Mouse (Mus musculus) subcutaneous adipose tissue, adult 2 months (tissue): Measurements from ENCODE around the gene Prr7. TPM values are rescaled to one million over a fixed set of nuclear protein-coding genes. Genes with fewer than 3 reads are reported as not detected.

ENCODE experiments used
- polyA plus RNA-seq: library from polyadenylated mRNA; depleted of rRNA; stranded (reverse); fragments of >200 nt; gene quantifications from 2 replicates; pipeline ENCODE4 v1.2.3, GENCODE M21; 2012; ENCODE audit warnings: low replicate concordance; rRNA removed

The Prr7 gene
- polyA plus RNA-seq: 3.6 and 11.9 TPM in 2 replicates

DNA sequence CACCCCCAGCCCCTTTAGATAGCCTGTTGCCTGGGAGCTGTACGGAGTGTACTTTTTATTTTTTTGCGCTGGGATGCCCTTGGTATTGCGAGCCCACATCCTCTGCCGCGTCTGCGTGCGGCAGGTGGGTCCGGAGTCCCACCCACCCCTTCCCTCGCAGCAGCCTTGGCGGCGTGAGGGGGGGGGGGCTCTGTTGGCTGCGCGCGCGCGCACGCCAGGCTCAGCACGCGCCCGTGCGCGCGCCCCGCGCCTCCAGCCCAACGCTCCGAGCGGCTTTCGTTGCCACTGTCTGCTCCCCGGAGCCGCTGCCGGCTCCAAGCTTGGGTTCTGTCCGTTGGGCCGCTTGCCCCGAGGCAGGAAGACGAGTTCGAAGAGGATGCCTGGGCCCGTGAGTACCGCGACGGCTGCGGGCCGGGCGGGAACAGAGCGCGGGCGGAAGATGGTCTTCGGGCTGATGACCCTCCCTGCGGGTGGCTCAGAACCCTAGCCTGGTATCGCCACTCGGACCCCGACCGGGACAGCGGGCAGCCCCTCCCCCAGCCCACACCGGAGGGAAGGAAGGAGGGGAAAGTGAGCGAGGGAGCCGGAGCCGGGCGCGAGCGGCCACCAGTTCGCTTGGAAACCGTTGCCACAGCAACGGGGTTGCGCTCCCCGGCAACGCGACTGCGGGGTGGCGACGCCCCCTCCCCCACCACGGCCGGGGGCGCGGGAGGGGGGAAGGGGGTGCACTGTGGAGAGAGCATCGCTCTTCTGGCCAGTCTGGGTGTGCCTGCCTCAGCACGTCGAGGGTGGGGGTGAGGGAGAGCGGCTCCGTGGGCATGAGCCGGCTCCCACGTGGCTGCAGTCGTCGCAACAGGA lies at the start of gene Prr7:
TSS of gene Prr7 (plus strand) at position 241 of the 858 bp plus-strand sequence.

DNA sequence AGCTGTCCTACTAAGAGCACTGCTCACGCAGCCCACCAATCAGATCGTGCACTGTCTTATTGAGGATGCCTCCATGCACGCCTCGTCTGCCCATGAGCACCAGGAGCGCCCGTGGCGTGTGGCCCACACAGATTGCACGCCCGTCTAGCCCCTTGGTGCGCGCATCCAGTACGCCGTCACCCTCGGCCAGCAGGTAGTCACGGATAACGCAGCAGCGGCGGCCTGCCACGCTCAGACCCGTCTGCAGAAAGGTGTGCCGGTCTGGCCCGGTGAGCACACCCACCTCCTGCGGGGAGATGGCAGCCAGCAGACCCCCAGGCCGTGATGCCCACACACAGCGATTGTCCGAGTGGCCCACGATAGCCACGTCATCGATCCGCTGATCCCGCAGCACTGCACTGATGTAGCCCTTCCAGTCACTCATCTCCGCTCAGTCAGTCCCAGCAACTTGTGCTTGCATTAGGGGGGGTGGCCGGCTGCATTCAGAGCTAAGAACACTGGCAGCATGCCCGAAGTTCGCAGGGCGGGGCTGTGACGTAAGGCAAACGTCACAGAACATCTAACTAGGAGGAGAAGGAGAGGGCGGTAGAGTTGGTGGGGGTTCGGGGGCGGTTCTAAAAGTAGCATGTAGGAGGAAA lies 49.2 kb upstream of the Prr7 start, which contains the start of gene Pfn3:
TSS of gene Pfn3 (minus strand) at position 490 of the 638 bp plus-strand sequence.

DNA sequence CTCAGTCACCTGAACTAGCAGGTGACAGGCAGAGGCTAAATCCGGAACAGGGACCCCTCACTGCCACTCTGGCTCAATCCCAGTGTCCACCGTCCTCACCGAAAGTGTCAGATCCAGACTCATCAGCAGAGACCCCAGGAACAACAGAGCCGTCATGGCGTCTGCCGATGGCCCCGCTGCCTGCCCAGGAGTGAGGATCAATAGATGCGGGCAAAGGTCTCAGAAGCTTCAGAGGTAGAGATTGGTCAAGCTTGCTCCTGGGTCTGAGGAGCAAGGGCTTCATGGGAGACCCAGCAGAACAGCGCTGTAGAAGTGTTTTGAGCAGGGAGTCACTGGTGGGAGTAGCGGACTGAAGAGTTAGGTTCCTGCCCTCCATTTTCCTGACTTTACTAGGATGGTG lies 37.5 kb upstream of the Prr7 start, which contains the start of gene F12:
TSS of gene F12 (minus strand) at position 181 of the 400 bp plus-strand sequence.

DNA sequence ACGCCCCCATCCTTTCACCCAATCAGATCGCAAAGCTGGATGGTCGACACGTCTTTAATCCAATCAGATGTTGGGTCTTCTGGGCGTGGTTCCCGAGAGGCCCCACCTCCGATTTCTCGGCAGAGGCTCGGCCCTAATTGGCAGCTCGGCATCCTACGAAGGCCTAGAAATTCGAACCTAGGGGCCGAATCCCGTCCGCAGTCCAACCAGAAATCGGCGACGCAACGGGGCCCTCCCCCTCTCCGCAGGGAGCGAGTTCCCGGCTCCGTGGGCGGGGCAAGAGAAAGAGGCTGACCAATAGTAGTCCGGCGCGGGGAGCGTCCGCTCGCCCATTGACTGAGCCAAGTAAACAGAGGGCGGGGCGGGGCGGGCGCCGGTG lies 19.1 kb upstream of the Prr7 start, which contains the start of gene Grk6:
TSS of gene Grk6 (plus strand) at position 136 of the 379 bp plus-strand sequence.

DNA sequence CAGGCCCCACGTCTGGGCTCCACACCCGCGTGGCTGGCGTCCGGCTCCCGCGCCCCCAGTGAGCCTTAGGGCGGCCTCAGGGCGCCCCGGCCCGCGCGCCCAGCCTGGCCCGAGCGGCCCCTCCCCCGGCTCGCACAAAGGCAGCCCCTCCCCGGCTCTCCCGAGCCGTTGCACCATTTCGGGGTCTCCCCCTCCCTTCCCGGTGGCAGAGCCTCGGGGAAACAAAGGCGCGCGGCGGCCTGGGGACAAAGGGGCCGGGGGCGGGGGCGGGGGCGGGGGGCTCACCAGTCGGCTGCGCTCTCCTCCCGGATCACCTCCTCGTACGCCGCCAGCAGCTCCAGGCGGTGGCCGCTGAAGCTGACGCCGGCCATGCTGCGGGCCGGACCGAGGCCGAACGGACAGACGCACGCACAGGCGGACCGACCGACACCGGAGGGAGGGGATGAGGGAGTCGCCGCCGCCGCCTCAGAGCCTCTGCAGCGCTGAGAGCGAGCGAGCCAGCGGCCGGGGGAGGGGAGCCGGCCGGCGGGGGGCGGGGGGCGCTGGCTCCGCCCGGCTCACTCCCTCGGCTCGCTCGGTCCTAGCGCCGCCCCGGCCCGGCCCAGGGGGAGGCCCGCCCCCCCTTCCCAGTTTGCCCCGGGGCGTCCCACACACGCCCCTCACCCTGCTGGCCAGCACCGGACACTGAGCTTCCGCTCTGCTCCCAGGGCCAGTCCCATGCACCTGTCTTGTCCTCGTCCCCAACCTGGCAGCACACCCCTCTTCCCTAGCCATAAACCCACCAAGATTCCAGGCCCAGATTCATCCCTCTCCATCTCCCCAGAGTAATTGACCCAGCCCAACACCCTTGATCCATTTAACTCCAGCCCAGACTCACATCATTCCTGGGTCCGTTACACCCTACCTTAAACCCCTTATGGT lies 23.8 kb downstream of the Prr7 start, which contains the start of gene Dbn1:
TSS of gene Dbn1 (minus strand) at position 534 of the 921 bp plus-strand sequence.

DNA sequence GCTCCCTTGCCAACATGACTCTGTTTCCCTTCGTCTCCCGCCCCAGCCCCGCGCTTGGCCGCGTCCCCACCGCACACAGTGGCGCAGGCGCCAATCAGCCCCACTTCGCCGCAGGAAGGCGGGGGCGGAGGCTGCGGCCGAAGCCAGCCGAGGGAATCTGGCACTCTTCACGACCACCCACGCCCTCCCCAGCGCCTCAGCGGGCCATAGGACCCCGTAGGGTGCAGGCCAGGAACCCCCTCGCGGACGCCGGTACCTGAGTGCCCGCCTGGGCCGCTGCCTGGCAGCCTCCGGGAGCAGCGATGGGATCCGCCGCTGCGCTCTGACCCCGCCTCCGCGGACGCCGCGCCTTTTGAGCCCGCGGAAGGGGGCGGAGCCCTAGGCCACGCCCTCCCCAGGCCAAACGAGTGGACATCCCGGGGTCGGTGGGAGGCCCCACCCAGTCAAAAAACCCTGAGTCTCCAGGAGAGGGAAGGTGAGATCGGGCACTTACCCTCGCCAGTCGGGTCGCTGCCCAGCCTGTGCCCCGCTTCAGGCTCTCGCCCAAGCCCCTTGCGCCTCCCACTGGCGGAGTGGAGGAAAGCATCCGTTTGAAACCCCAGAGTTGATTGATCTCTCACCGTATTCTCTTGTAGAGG lies 49.2 kb downstream of the Prr7 start, which contains the start of gene Pdlim7:
TSS of gene Pdlim7 (minus strand) at position 566 of the 638 bp plus-strand sequence.

Other genes with a start within 250 kb of the Prr7 start
- 264 and 298 TPM in 2 replicates for gene Prelid1, start 143.8 kb upstream of the Prr7 start, polyA plus RNA-seq
- 66.9 and 86.0 TPM in 2 replicates for gene Rab24, start 142.3 kb upstream of the Prr7 start, polyA plus RNA-seq
- 1.4 and 7.1 TPM in 2 replicates for gene Mxd3, start 134.4 kb upstream of the Prr7 start, polyA plus RNA-seq
- gene Lman2, start 101.5 kb upstream of the Prr7 start, polyA plus RNA-seq: 148 and 154 TPM in 2 replicates
- 3.7 and 5.4 TPM in 2 replicates for gene Rgs14, start 94.5 kb upstream of the Prr7 start, polyA plus RNA-seq
- gene Slc34a1, start 66.1 kb upstream of the Prr7 start, polyA plus RNA-seq: 0.05 TPM in 1 of 2 replicates, not detected in the other
- gene Pfn3, start 49.0 kb upstream of the Prr7 start, polyA plus RNA-seq: not detected in 2 replicates
- 0.09 and 0.21 TPM in 2 replicates for gene F12, start 37.5 kb upstream of the Prr7 start, polyA plus RNA-seq
- gene Grk6, start 19.2 kb upstream of the Prr7 start, polyA plus RNA-seq: 63.0 and 79.9 TPM in 2 replicates
- 49.7 and 91.1 TPM in 2 replicates for gene Dbn1, start 23.8 kb downstream of the Prr7 start, polyA plus RNA-seq
- gene Pdlim7, start 49.4 kb downstream of the Prr7 start, polyA plus RNA-seq: 80.1 and 240 TPM in 2 replicates
- gene Dok3, start 65.0 kb downstream of the Prr7 start, polyA plus RNA-seq: 7.0 and 15.3 TPM in 2 replicates
- gene Ddx41, start 72.4 kb downstream of the Prr7 start, polyA plus RNA-seq: 44.3 and 75.9 TPM in 2 replicates
- gene Fam193b, start 106.9 kb downstream of the Prr7 start, polyA plus RNA-seq: 97.0 and 98.0 TPM in 2 replicates
- 92.6 and 134 TPM in 2 replicates for gene Tmed9, start 109.5 kb downstream of the Prr7 start, polyA plus RNA-seq
- gene B4galt7, start 135.6 kb downstream of the Prr7 start, polyA plus RNA-seq: 27.5 and 28.9 TPM in 2 replicates
- gene Caml, start 158.7 kb downstream of the Prr7 start, polyA plus RNA-seq: 22.9 and 34.9 TPM in 2 replicates
- 9.8 and 17.6 TPM in 2 replicates for gene Ddx46, start 170.8 kb downstream of the Prr7 start, polyA plus RNA-seq
- gene B230219D22Rik, start 228.9 kb downstream of the Prr7 start, polyA plus RNA-seq: 26.4 and 44.2 TPM in 2 replicates